In the genomic region with DNA sequence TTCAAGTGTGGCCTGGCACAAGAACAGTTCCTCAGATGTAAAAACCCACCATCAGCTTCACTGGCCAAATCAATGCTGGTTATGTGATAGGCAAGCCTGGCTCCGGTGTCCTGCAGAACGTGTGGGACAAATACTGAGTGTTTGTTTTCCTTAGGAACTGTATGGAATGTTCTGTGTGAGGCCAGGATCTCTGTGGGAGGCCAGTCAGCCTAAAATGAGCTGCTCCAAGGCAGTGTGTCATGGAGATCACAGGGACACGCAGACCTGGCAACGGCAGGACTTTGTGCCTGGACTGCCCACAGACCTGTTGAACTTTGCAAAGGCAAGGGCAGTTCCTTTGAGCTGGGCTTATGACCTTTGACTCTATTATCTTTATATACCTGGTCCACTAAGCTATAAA, we compare ENCODE assay signal across 11 mouse cellular contexts. TPM values are rescaled to one million over a fixed set of nuclear protein-coding genes. Genes with fewer than 3 reads are reported as not detected.
DNase-seq lines count a peak whose midpoint lies in the region; ATAC-seq and TF ChIP-seq lines count a peak whose summit lies in the region.
"Had no signal": no experiment of that assay in that cellular context is flagged by ENCODE, and none has a peak within 500 bp of the region (broad histone marks: within the 10 kb centered on the region; RNA-seq: fewer than 3 reads in every experiment).

No protein-coding gene starts in this region.

- TF ChIP-seq CTCF in lung, adult 2 months (IDR thresholded peaks at IDR 0.05; ENCODE audit: insufficient read depth, low read length) = no peak

- no peak for DNase-seq in lung, adult 2 months
- DNase-seq in kidney, adult 8-10 months = peak; percentile 13 to 14
- DNase-seq in T-cell, adult 2 months (ENCODE audit: low spot score) = no peak
- DNase-seq: right cerebral cortex, postnatal 25 days had no signal

- H3K4me1 ChIP-seq in lung, embryonic 15.5 days = peaks cover 13% of the 10 kb centered on the region
- H3K4me1 ChIP-seq in lung, adult 2 months (ENCODE audit: control insufficient read depth, insufficient read depth, low read length) = no peaks in the 10 kb centered on the region
- H3K4me1 ChIP-seq in liver, embryonic 12.5 days = peaks cover 66% of the 10 kb centered on the region

- no peaks in the 10 kb centered on the region for H3K36me3 ChIP-seq in lung, embryonic 15.5 days
- no peaks in the 10 kb centered on the region for H3K36me3 ChIP-seq in liver, embryonic 12.5 days
- H3K36me3 ChIP-seq: forebrain, embryonic 10.5 days had no signal

- no peaks in the 10 kb centered on the region for H3K9me3 ChIP-seq in lung, embryonic 15.5 days
- no peaks in the 10 kb centered on the region for H3K9me3 ChIP-seq in liver, embryonic 12.5 days (replicated peaks)
- H3K9me3 ChIP-seq: forebrain, embryonic 10.5 days had no signal

- H3K27ac ChIP-seq in lung, embryonic 15.5 days = 0 out of 2 replicates have a peak overlapping the region, but pooled peaks have one; percentile 1
- H3K27ac ChIP-seq in liver, embryonic 12.5 days = peak overlapping the region; percentile 75
- H3K27ac ChIP-seq: forebrain, embryonic 10.5 days had no signal

- no peak for TF ChIP-seq POLR2A in lung, adult 2 months (IDR thresholded peaks at IDR 0.05; ENCODE audit: borderline replicate concordance, extremely low read depth, low read depth, low read length)

- H3K4me3 ChIP-seq in lung, embryonic 15.5 days = no peak overlapping the region
- H3K4me3 ChIP-seq in lung, adult 2 months (replicated peaks; ENCODE audit: extremely low read depth, low read depth, low read length) = no peak overlapping the region
- H3K4me3 ChIP-seq in liver, embryonic 12.5 days = no peak overlapping the region
- H3K4me3 ChIP-seq: forebrain, embryonic 10.5 days had no signal

- no peaks in the 10 kb centered on the region for H3K27me3 ChIP-seq in lung, embryonic 15.5 days
- no peaks in the 10 kb centered on the region for H3K27me3 ChIP-seq in liver, embryonic 12.5 days (replicated peaks)

- WGBS in lung, embryonic 15.5 days = 11% methylated on average over 4 of the region's 4 CpGs
- 28% methylated on average over 4 of the region's 4 CpGs for WGBS in lung, adult 2 months
- 35% methylated on average over 4 of the region's 4 CpGs for WGBS in liver, embryonic 12.5 days (ENCODE audit: insufficient replicate concordance)

- no peak overlapping the region for H3K9ac ChIP-seq in lung, embryonic 15.5 days
- H3K9ac ChIP-seq in liver, embryonic 12.5 days = no peak overlapping the region

- no peak overlapping the region for H3K4me2 ChIP-seq in lung, embryonic 15.5 days
- peak overlapping the region; percentile 47 for H3K4me2 ChIP-seq in liver, embryonic 12.5 days
- H3K4me2 ChIP-seq: midbrain, embryonic 11.5 days had no signal

- ATAC-seq in lung, embryonic 15.5 days (ENCODE audit: borderline replicate concordance, extremely low read depth, low FRiP score, low TSS enrichment) = no peak; the same call in 1 of the 2 replicates
- ATAC-seq in liver, embryonic 12.5 days = 0 out of 2 replicates have a peak, but pooled peaks have one; percentile 17
- ATAC-seq in granulocyte monocyte progenitor cell, adult 5-6 weeks (replicated peaks; ENCODE audit: poor library complexity, severe bottlenecking) = no peak
- no peak for ATAC-seq in monocyte, adult 5-6 weeks (replicated peaks; ENCODE audit: insufficient number of reproducible peaks, low FRiP score, low TSS enrichment, poor library complexity, severe bottlenecking)

RNA-seq across cellular contexts. Expression of a gene that starts 4.2 kb away (rescaled TPM):
- 0.61 and 1.0 TPM in 2 replicates for polyA plus RNA-seq in lung, embryonic 15.5 days (2015; fragmentation: Nextera tagmentation; extraction: Ambion mirVana)
- 0.40 and 12.4 TPM in 2 replicates for polyA plus RNA-seq in lung, adult 2 months (2012; rRNA removed)
- polyA plus RNA-seq in liver, embryonic 12.5 days (2016; fragmentation: Nextera tagmentation; extraction: Ambion mirVana) = 2.2 and 2.7 TPM in 2 replicates
- not detected in 2 replicates for total RNA-seq in granulocyte monocyte progenitor cell, adult 5-6 weeks (2014; fragmentation: Nextera tagmentation)
- not detected in 2 replicates for total RNA-seq in granulocyte monocyte progenitor cell, adult 5-6 weeks (2017)
- total RNA-seq in monocyte, adult 5-6 weeks (2017) = not detected in 3 replicates
- total RNA-seq: left cerebral cortex, postnatal 14 days had no signal

Comparison
In these comparisons a context has a peak if more than half of its experiments do, and no peak if none do; other contexts are left out.
1. DNase-seq: peak in kidney, adult 8-10 months (2 of 2); none in lung, adult 2 months (single experiment) and T-cell, adult 2 months (single experiment).